Mouse (Mus musculus) lung, postnatal 4 days (tissue): ENCODE results near the gene Myh3.

ENCODE experiments used
- DNase-seq, 2 experiments: peaks; one replicate each; pipeline ENCODE4 v3.0.0; 2021

Gene Myh3

GRCm38 (mm10) chr11:67078000-67078399 lies at the start of gene Myh3:
Gene Myh3, plus strand, starts transcription at chr11:67078300.
- DNase-seq: no peak

DNA sequence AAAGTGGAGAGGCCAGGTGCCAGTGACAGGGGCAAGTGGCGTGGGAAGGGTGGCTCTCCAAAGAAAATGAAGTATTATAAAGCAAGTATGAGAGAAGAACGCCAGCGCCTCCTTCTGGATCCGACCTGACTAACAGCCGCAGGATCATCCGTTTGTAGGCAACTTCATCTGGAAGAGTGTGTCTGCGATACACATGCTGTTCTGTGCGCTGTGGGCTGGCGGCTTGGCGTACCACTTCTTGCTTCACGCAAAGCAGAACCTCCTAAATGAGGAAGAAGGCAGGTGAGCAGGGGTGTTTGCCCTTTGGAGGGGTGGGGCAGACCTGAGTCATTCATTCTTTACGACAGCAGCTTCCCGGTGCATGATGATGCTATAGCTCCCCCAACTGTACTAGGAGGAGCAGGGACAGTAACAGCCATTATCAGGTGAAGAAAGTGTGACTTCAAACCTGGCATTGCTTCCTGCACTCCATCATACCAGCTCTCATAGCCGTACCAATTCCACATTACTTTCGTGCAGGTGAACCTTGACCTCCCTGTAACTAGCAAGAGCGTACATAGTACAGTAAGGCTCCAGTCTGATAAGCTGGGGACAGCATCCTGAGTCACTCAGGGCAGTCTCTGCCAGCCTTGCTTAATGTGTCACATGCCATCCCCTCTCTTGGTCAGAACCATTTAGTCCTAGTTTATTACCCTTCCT lies 47.0 kb upstream of the Myh3 start:
- DNase-seq: no peak

- no peak for DNase-seq
These were observed 46.5 kb upstream of the Myh3 start for GRCm38 (mm10) chr11:67031603-67031915.

DNA sequence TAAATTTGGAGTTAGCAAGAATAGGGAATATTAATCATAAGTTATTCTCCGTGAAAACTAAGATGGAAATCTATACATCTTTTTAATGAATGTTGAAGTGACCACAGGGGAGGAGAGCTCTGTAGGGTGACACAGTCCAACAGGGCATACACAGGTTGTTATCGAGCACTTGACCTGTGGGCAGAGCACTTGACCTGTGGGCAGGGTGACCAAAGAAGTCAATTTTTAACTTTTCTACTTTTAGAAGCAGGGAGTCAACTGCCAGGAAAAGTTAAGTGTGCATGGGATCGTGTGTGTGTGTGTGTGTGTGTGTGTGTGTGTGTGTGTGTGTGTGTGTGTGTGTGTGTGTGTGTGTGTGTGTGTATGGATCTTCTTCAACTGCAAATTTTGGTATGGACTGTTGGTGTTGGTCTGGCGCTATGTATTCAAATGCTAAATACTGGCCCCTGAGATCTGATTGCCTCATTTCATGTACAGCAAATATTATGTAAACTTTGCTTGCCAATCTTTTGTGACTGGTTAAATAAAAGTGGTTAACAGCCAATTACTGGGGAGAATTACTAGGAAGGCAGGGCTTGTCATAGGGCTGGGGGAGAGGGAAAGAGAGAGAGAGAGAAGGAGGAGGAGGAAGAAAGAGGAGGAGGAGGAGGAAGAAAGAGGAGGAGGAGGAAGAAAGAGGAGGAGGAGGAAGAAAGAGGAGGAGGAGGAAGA lies 43.2 kb upstream of the Myh3 start:
- DNase-seq: peak; percentile 15 to 39

DNA sequence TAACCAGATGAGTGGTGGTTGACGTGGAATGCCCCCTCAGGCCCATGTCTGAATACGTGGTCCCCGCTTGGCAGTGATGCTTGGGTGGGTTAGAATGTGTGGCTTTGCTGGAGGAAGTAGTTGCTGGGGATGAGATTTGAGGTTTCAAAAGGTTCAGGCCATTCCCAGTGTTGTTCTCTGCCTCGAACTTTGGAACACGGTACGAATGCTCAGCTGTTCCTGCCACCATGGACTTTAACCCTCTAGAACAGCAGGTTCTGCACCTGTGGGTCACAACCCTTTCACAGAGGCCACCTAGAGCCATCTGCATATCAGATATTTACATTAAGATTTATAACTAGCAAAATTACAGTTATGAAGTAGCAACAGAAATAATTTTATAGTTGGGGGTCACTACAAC lies 41.9 kb upstream of the Myh3 start:
- no peak for DNase-seq

DNA sequence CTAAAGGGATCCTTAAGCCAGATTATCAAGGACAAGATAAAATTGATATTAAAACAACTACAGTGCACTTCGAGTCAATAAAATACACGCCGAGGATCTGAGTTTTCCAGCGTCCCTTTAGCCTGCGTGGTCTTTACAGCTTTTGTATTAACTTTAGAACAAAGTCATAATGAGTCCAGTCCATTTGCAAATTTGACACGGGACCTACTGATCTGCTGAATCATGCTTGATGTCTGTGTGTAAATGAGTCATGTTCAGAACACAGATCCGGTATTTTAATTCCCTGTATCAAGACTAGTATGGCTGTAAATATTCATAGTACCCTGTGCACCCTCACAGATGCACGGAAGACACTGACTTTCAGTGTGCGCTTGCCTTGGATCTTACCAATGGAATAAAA lies 41.2 kb upstream of the Myh3 start:
- DNase-seq: no peak

GRCm38 (mm10) chr11:67039799-67040198 lies 38.3 kb upstream of the Myh3 start:
- no peak for DNase-seq

DNA sequence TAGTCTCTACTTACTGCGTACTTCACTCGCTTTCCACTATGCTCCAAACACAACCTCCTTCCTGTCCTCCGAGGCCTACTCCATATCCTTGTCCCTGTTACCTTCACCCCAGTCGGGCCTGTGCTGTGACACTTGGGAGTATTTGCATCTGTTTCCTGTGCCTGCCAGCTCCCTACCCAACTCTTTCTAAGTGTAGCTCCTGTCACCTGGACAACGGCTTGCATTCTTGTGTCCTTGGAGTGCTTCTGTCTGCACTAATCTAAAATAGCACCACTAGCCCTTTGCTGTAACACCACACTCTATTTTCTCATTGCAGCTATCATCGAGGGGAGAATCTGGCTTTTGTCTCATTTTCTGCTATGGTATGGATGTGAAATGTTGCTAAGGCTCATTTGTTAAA lies 37.6 kb upstream of the Myh3 start:
- DNase-seq: no peak

GRCm38 (mm10) chr11:67043007-67043406 lies 35.1 kb upstream of the Myh3 start:
- no peak for DNase-seq

- no peak for DNase-seq
These were observed 33.1 kb upstream of the Myh3 start for GRCm38 (mm10) chr11:67044959-67045358.

- DNase-seq: no peak
These were observed 30.9 kb upstream of the Myh3 start for GRCm38 (mm10) chr11:67047199-67047598.

DNA sequence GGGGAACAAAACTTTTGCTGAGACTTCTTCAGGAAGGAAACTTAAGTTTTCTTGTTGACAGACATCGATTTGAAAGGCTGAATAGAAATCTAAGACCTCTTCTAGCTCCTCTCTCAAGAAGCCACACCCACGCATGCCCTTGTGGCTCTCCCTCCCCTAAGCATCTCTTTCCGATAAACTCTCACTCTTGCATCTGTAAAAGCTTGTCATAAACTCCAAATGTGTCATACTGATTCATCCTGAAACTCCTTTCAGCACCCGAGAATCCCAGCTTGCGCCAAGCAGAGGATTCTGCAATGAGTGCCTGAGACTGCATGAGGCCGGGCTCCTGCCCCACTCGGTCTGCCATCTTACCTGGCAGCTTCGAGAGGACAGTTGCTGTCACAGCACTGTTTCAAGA lies 29.6 kb upstream of the Myh3 start:
- DNase-seq: no peak

DNA sequence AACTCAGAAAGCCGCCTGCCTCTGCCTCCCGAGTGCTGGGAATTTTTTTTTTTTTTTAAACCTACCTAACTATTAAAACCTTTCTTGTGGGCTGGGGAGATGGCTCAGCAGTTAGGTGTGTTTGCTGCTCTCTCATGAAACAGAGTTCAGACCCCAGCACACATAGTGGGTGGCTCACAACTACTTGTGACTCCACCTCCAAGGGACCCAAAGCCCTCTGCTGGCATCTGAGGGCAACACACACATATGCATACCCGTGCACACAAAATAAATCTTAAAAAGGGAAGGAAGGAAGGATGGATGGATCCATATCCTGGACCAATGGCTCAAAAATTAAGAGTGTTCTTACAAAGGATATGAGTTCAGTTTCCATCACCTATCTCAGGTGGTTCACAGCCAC lies 28.8 kb upstream of the Myh3 start:
- DNase-seq: no peak

- DNase-seq: no peak
These were observed 26.3 kb upstream of the Myh3 start for GRCm38 (mm10) chr11:67051676-67052320.

DNA sequence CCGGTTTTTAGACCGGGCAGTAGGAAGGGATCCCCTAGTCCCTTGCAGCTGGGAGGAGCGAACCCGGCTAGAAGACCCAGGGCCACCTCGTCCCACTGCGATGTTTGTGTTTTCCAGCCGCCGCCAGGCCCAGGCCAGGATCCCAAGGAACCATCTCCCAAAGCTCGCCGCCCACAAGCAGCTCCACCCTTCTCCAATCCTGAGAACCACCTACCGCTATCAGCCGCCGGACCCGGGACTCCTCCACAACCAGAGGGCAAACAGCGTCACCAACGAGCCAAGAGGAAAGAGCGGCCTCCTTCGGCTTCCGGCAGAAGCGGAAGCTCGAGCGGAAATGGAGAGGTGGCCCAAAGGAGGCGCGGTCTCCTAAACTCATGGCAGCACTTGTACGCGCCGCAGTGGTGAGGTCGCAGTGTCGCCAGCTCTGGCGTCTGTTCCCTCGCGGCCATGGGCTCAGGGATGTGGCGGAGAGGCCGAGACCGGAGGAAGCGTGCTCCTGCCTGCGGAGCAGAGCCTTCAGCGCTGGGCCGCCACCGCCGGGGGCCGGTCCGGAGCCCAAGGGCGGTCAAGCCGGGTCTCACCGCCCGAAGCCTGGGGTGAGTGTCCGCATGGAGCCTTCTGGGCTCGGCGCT lies 25.7 kb upstream of the Myh3 start, which contains the start of the genes Adprm and Sco1:
Gene Adprm, minus strand, starts transcription at position 274 of the 632 bp plus-strand sequence.
Gene Sco1, plus strand, starts transcription at position 350 of the 632 bp plus-strand sequence.
- peak; percentile 92 to 93 for DNase-seq

DNA sequence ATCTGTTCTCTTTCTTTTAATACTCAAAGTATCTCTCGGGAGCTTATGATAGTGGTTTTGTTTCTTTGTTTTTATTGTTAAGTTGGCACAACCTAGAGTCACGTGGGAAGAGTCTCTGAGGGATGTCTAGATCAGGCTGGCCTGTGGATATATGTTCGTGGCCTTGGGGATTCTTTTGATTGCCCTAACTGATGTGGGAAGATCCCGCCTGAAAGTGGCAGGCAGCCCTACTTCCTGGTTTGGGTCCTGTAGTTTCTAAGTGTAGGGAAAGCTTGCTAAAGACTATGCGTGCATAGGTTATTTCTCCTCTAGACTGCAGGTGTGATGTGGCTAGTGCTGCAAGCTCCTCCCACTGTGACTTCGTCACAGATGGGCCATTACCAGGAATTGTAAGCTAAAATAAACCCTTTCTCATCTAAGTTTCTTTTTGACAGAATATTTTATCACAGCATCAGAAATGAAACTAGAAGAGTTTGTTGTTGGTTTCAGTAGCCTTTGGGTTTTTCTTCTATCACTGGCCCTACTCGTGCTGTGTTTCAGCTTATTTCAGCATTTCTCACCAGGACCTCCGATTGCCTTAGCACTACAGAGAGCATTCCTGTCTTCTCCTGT lies 23.2 kb upstream of the Myh3 start:
- no peak for DNase-seq

DNA sequence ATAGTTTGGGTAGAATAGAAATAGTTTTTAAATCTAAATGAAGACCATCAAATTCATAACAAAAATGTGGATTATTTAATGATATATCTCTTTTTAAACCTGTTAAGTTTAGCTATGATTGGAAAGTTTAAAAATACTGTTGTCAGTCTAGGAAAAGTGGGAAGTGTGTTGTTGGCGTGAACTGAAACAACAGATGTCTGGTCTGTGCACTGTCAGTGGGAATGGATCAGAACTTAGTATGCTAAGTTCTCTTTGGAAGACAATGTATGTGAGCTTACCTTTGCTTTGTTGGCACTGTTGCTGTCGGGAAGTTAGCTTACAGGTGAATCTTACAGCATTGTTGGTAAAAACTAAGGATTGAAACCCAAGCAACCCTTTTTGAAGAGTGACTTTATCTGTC lies 16.8 kb upstream of the Myh3 start:
- DNase-seq: no peak

DNA sequence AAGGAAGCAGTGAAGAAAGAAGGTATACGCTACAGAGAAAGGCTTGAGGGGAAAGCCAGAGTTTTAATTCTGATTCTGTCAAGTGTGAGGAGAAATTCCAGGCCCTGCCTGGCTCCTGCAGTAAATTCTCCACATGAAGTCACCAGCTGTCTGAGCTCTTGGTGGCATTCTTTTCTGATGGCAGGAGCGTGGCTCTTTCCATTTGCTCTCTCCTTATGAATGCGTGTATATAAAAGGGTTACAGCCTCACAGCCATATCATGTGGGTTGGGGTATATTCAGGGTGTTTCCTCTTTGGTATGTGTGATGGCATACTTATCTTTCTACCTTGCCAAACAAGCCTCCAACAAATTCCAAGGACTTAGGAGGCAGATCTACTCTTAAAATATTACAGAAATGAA lies 15.4 kb upstream of the Myh3 start:
- no peak for DNase-seq

DNA sequence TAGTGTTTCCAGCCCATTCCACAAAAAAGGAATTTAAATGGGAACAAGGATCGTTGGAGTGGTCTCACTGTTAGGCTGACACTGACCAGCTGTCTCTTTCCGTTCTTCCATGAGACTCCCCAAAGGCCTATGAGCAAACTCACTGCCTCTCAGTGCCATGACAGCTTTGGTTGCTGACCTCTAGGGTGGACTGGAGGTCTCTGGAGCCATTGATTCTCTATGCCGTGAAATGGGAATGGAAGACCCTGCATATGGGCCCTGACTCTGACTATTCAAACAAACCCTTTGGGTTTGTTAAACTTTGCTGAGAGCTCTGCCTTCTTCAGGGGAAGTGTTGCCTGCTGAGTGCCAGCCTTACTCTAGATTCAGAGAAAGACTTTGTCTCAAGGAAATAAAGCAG lies 10.4 kb upstream of the Myh3 start:
- DNase-seq: no peak

DNA sequence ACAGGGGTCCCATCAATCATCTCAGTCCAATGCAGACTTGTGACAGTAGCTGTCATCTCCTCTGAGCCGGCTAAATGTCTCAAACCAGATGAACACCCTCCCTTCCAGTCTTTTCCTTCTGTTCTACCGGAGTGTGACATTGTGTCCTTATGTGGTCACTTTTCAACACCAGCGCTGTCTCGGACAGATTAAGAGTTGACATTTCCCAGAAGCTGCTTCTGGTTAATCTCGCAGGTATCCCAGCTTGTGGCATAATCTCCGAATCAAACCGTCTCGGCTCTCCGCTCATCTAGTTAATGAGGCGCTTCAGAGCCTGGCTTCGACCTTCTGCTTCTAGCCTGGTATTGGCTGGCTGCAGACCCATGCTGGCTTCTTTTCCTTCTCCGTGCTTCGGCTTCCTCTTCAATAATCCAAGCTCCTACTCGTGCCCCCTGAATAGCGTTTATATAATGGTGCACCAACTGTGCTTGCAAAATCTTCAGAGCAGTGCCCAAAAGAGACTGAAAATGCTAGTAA lies 5.4 kb upstream of the Myh3 start:
- no peak for DNase-seq

GRCm38 (mm10) chr11:67075036-67075435 lies 3.1 kb upstream of the Myh3 start:
- no peak for DNase-seq

DNA sequence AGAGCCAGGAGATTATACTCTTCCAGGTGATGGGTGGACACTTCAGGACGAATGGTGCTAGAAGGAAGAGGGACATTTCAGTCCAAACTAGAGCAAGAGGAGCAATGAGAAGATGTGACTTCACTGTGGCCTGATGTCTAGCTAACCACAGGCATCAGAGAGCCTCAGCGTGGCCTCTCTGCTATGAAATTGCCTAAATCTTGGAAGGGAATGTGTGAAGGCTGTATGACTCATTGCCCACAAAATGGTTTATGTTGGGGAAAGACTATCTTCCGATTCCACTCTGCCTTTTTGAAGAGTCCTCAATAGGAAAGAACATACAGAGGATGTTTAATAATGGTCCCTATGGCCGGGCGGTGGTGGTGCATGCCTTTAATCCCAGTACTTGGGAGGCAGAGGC lies 1.3 kb upstream of the Myh3 start:
- no peak for DNase-seq

DNA sequence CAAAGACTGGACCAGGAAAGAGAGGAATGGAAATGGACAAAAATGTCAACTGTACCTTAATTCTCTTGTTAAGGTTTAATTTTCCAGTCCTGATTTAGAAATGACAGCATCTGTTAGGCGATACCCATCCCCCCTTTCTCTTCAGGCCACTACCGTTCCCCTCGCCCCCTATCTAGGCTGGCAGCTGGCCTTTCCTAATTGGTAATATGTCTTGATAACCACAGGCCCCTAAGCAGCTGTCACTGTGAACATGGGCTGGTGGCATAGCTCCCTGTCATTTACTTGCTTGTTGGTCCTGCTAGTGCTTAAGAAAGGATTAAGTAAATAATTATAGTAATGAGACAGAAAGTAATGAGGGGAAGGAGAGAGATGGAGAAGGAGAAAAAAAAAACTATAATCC lies 665 bp upstream of the Myh3 start:
- DNase-seq: no peak
